In genomic region chr4:124752281-124753199, GRCm38 (mm10) we compare ENCODE assay signal across 9 mouse cellular contexts. TPM values are rescaled to one million over a fixed set of nuclear protein-coding genes. Genes with fewer than 3 reads are reported as not detected.
DNase-seq lines count a peak whose midpoint lies in the region; ATAC-seq and TF ChIP-seq lines count a peak whose summit lies in the region.
"Had no signal": no experiment of that assay in that cellular context is flagged by ENCODE, and none has a peak within 500 bp of the region (broad histone marks: within the 10 kb centered on the region; RNA-seq: fewer than 3 reads in every experiment).

No protein-coding gene starts in this region.

- TF ChIP-seq CTCF in heart, adult 2 months (IDR thresholded peaks at IDR 0.05): no peak

- H3K4me1 ChIP-seq in heart, adult 2 months (ENCODE audit: control insufficient read depth, insufficient read depth, low read length): peaks cover 11% of the 10 kb centered on the region
- peaks cover 21% of the 10 kb centered on the region for H3K4me1 ChIP-seq in hindbrain, embryonic 13.5 days (replicated peaks)
- H3K4me1 ChIP-seq in liver, embryonic 13.5 days (replicated peaks): peaks cover 79% of the 10 kb centered on the region

- H3K9ac ChIP-seq in heart, adult 2 months (ENCODE audit: low read depth, low read length): peak overlapping the region; percentile 81
- H3K9ac ChIP-seq in hindbrain, embryonic 13.5 days: peak overlapping the region; percentile 82
- peak overlapping the region; percentile 94 for H3K9ac ChIP-seq in liver, embryonic 13.5 days

- WGBS in heart, adult 2 months: 15% methylated on average over 15 of the region's 15 CpGs
- 22% methylated on average over 15 of the region's 15 CpGs for WGBS in hindbrain, embryonic 13.5 days
- WGBS in liver, embryonic 13.5 days (ENCODE audit: insufficient replicate concordance): 2% methylated on average over 14 of the region's 15 CpGs

- H3K4me2 ChIP-seq in hindbrain, embryonic 13.5 days: peak overlapping the region; percentile 98
- H3K4me2 ChIP-seq in liver, embryonic 13.5 days: peak overlapping the region; percentile 87

- no peaks in the 10 kb centered on the region for H3K27me3 ChIP-seq in heart, adult 2 months (ENCODE audit: control insufficient read depth, insufficient read depth, low read length)
- H3K27me3 ChIP-seq in hindbrain, embryonic 13.5 days: 0 out of 2 replicates have a peak, but pooled peaks cover 9% of the 10 kb centered on the region
- H3K27me3 ChIP-seq in liver, embryonic 13.5 days: no peaks in the 10 kb centered on the region
- H3K27me3 ChIP-seq: Patski had no signal

- TF ChIP-seq POLR2A in heart, adult 2 months (IDR thresholded peaks at IDR 0.05; ENCODE audit: insufficient read depth, low read depth, low read length): no peak

- ATAC-seq in hindbrain, embryonic 13.5 days (ENCODE audit: low FRiP score): no peak
- ATAC-seq in liver, embryonic 13.5 days (ENCODE audit: low read depth): peak; percentile 74

- H3K79me2 ChIP-seq in heart, adult 2 months (replicated peaks; ENCODE audit: control insufficient read depth, insufficient read depth, low read length): peaks cover 7% of the 10 kb centered on the region

- peak overlapping the region; percentile 94 for H3K4me3 ChIP-seq in heart, adult 2 months
- H3K4me3 ChIP-seq in hindbrain, embryonic 13.5 days: peak overlapping the region; percentile 77
- peak overlapping the region; percentile 88 for H3K4me3 ChIP-seq in liver, embryonic 13.5 days (replicated peaks)

- TF ChIP-seq EP300 in heart, adult 2 months (IDR thresholded peaks at IDR 0.05; ENCODE audit: insufficient read depth, low read depth, low read length): no peak

- H3K27ac ChIP-seq in heart, adult 2 months: peak overlapping the region; percentile 41; the same call in 1 of the 2 replicates
- H3K27ac ChIP-seq in hindbrain, embryonic 13.5 days: no peak overlapping the region
- H3K27ac ChIP-seq in liver, embryonic 13.5 days: peak overlapping the region; percentile 92

- intact Hi-C loops in heart, adult 2 months (cut with DNase I): loop anchor here (5.0 kb wide), 1 partner anchor 50 kb away; the partner anchor contains the start of gene Mtf1
- intact Hi-C loops in heart, postnatal 14 days (cut with DNase I): loop anchor here (5.0 kb wide), 1 partner anchor 50 kb away; the partner anchor contains the start of gene Mtf1
- intact Hi-C loops in left cerebral cortex, postnatal 10 days (cut with DNase I): no loop called here

- peaks cover 4% of the 10 kb centered on the region for H3K36me3 ChIP-seq in heart, adult 2 months (ENCODE audit: control insufficient read depth, insufficient read depth, low read length)
- peaks cover 11% of the 10 kb centered on the region; the same call in 1 of the 2 replicates for H3K36me3 ChIP-seq in hindbrain, embryonic 13.5 days
- peaks cover 9% of the 10 kb centered on the region; the same call in 1 of the 2 replicates for H3K36me3 ChIP-seq in liver, embryonic 13.5 days

- no peaks in the 10 kb centered on the region for H3K9me3 ChIP-seq in hindbrain, embryonic 13.5 days
- no peaks in the 10 kb centered on the region for H3K9me3 ChIP-seq in liver, embryonic 13.5 days (replicated peaks)

- DNase-seq in heart, adult 2 months: no peak
- DNase-seq in heart, postnatal 14 days: no peak
- peak; percentile 80 for DNase-seq in c-Kit-positive CD71-positive TER-119-negative erythroid progenitor cells, embryonic 14.5 days (ENCODE audit: low read depth)
- peak; percentile 73 for DNase-seq in liver, embryonic 13.5 days
- peak; percentile 82 for DNase-seq in naive thymus-derived CD4-positive, alpha-beta T cell, adult 2 months (ENCODE audit: low read depth)
- DNase-seq in right cerebral cortex, postnatal 10 days (ENCODE audit: low spot score in 2 of 2): no peak
- DNase-seq in left cerebral cortex, postnatal 10 days (ENCODE audit: extremely low spot score in 1 of 2, low spot score in 2 of 2): no peak

RNA-seq across cellular contexts. Expression of gene Inpp5b, which starts 10.9 kb away (rescaled TPM):
- total RNA-seq in heart, adult 2 months (2021): 1 to 10 TPM; 8.0 to 8.2 TPM
- 17.8 and 29.8 TPM in 2 replicates for polyA plus RNA-seq in heart, adult 2 months (2012; rRNA removed)
- total RNA-seq in heart, postnatal 14 days (2021): 10 to 100 TPM; 12.5 to 13.6 TPM
- 22.1 and 24.5 TPM in 2 replicates for polyA plus RNA-seq in hindbrain, embryonic 13.5 days (2015; fragmentation: Nextera tagmentation; extraction: Ambion mirVana)
- 43.2 and 49.7 TPM in 2 replicates for polyA plus RNA-seq in liver, embryonic 13.5 days (2015; fragmentation: Nextera tagmentation; extraction: Ambion mirVana)
- total RNA-seq in left cerebral cortex, postnatal 10 days (2021): 10 to 100 TPM; 34.8 to 38.5 TPM

RNA-seq across cellular contexts. Expression of gene Sf3a3, which starts 38.0 kb away (rescaled TPM):
- total RNA-seq in heart, adult 2 months (2021): 10 to 100 TPM; 18.0 to 19.4 TPM
- polyA plus RNA-seq in heart, adult 2 months (2012; rRNA removed): 7.7 and 11.5 TPM in 2 replicates
- 10 to 100 TPM; 19.2 to 21.5 TPM for total RNA-seq in heart, postnatal 14 days (2021)
- polyA plus RNA-seq in hindbrain, embryonic 13.5 days (2015; fragmentation: Nextera tagmentation; extraction: Ambion mirVana): 112 and 119 TPM in 2 replicates
- polyA plus RNA-seq in liver, embryonic 13.5 days (2015; fragmentation: Nextera tagmentation; extraction: Ambion mirVana): 91.3 and 101 TPM in 2 replicates
- total RNA-seq in left cerebral cortex, postnatal 10 days (2021): 10 to 100 TPM; 36.3 to 36.6 TPM

RNA-seq across cellular contexts. Expression of gene Mtf1, which starts 49.4 kb away (rescaled TPM):
- total RNA-seq in heart, adult 2 months (2021): 10 to 100 TPM; 15.3 to 15.7 TPM
- 4.7 and 9.1 TPM in 2 replicates for polyA plus RNA-seq in heart, adult 2 months (2012; rRNA removed)
- 10 to 100 TPM; 12.8 to 15.7 TPM for total RNA-seq in heart, postnatal 14 days (2021)
- 13.5 and 14.8 TPM in 2 replicates for polyA plus RNA-seq in hindbrain, embryonic 13.5 days (2015; fragmentation: Nextera tagmentation; extraction: Ambion mirVana)
- polyA plus RNA-seq in liver, embryonic 13.5 days (2015; fragmentation: Nextera tagmentation; extraction: Ambion mirVana): 14.4 and 15.5 TPM in 2 replicates
- total RNA-seq in left cerebral cortex, postnatal 10 days (2021): 10 to 100 TPM; 22.8 to 24.4 TPM

RNA-seq across cellular contexts. Expression of gene Fhl3, which starts 52.0 kb away (rescaled TPM):
- total RNA-seq in heart, adult 2 months (2021): 10 to 100 TPM in 1 of 2 experiments, 1 to 10 TPM in 1; 7.8 to 11.5 TPM
- 10.1 and 17.9 TPM in 2 replicates for polyA plus RNA-seq in heart, adult 2 months (2012; rRNA removed)
- 10 to 100 TPM; 13.0 to 13.9 TPM for total RNA-seq in heart, postnatal 14 days (2021)
- polyA plus RNA-seq in hindbrain, embryonic 13.5 days (2015; fragmentation: Nextera tagmentation; extraction: Ambion mirVana): 2.7 and 2.9 TPM in 2 replicates
- 3.1 and 3.6 TPM in 2 replicates for polyA plus RNA-seq in liver, embryonic 13.5 days (2015; fragmentation: Nextera tagmentation; extraction: Ambion mirVana)
- total RNA-seq in left cerebral cortex, postnatal 10 days (2021): 1 to 10 TPM; 3.8 to 4.5 TPM

RNA-seq across cellular contexts. Expression of gene Utp11, which starts 59.1 kb away (rescaled TPM):
- 10 to 100 TPM; 12.1 to 13.5 TPM for total RNA-seq in heart, adult 2 months (2021)
- 4.0 and 6.2 TPM in 2 replicates for polyA plus RNA-seq in heart, adult 2 months (2012; rRNA removed)
- 10 to 100 TPM; 11.6 to 12.0 TPM for total RNA-seq in heart, postnatal 14 days (2021)
- 45.1 and 47.9 TPM in 2 replicates for polyA plus RNA-seq in hindbrain, embryonic 13.5 days (2015; fragmentation: Nextera tagmentation; extraction: Ambion mirVana)
- polyA plus RNA-seq in liver, embryonic 13.5 days (2015; fragmentation: Nextera tagmentation; extraction: Ambion mirVana): 37.5 and 48.1 TPM in 2 replicates
- total RNA-seq in left cerebral cortex, postnatal 10 days (2021): 10 to 100 TPM; 15.2 to 15.8 TPM

Comparison
In these comparisons a context has a peak if more than half of its experiments do, and no peak if none do; other contexts are left out.
1. DNase-seq: peak in c-Kit-positive CD71-positive TER-119-negative erythroid progenitor cells, embryonic 14.5 days (single experiment), liver, embryonic 13.5 days (single experiment) and naive thymus-derived CD4-positive, alpha-beta T cell, adult 2 months (single experiment); none in heart, adult 2 months (0 of 2), heart, postnatal 14 days (0 of 2), right cerebral cortex, postnatal 10 days (0 of 2) and left cerebral cortex, postnatal 10 days (0 of 2).
2. Peak in every context shown above with its lines, with median percentiles within 50 percentile points of each other: H3K4me3 ChIP-seq and H3K9ac ChIP-seq.